Mouse (Mus musculus): Measurements from ENCODE around the gene Tmprss12. TPM values are rescaled to one million over a fixed set of nuclear protein-coding genes. Genes with fewer than 3 reads are reported as not detected.
"Not testable (repeated sequence)": the region's sequence is repeated elsewhere in the genome, so short reads cannot be mapped to it uniquely, and the experiment has no call there.

Gene Tmprss12
- polyA plus RNA-seq, 1 experiment from 2014 or later = not detected

GRCm38 (mm10) chr15:100318014-100318671 lies 37.5 kb downstream of the Tmprss12 start:
- peaks cover 18% of the 10 kb centered on the region for H3K36me3 ChIP-seq
- WGBS = 70% methylated on average over 4 of the region's 4 CpGs
- H3K4me3 ChIP-seq; H3K4me1 ChIP-seq; H3K9me3 ChIP-seq (replicated peaks); H3K27ac ChIP-seq (replicated peaks); H3K27me3 ChIP-seq (ENCODE audit: low read depth, poor library complexity, severe bottlenecking); DNase-seq (ENCODE audit: low spot score): not testable (repeated sequence)

DNA sequence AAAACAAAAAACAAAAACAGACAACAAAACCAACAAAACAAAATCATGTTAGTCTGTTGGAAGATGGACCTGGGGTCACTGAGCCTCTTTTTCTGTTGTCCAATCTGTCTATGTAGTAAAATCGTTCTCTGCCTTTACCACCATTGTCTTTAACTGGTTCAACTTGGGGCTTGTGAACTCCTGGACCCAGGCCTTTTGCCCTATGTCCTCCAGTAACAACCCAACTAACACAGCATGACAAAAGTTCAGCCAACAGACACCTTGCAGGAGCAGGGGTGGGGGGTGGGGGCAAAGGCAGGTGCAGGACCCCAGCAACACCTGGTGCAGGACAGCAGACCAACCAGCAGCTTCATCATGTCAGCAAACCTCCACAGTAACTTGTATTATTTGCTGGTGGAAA lies 39.2 kb downstream of the Tmprss12 start:
- Histone ChIP-seq H3K4me1 (peaks cover 8% of the 10 kb centered on the region; the same call in 1 of the 2 replicates), H3K27ac (replicated peaks) (no peak overlapping the region)
- WGBS = 84% methylated on average over 1 of the region's 1 CpGs

DNA sequence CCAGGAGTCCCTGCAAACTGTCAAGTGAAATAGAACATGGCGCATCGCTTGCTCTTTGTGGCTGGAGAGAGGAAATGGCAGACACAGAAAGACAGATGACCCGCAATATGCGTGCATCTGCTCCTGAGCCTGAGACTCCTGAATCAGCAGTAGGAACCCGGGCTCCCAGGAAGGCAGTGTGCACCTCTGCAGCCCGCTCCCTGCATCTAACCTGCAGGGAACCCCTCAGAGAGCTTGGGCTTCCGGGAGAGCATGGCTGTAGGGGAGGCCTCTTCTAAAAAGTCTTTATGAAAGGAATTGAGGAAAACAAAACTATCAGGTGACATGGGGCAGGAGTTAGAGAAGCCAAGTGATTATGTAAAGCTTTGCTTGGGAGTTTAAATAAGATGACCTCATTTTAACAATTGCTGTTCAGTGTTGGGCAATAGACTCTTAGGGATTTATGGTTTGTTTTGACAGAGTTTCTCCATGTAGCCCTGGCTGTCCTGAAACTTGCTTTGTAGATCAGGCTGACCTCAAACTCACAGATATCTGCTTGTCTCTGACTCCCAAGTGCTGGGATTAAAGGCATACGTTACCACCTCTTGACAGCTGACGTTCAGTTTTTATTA lies 39.8 kb downstream of the Tmprss12 start:
- DNase-seq (ENCODE audit: low spot score) = no peak
- no peaks in the 10 kb centered on the region for H3K27me3 ChIP-seq (ENCODE audit: low read depth, poor library complexity, severe bottlenecking)
- 82% methylated on average over 9 of the region's 9 CpGs for WGBS
- H3K4me1 ChIP-seq = peaks cover 8% of the 10 kb centered on the region; the same call in 1 of the 2 replicates
- H3K27ac ChIP-seq (replicated peaks) = no peak overlapping the region
- no peak overlapping the region for H3K4me3 ChIP-seq
- H3K36me3 ChIP-seq = no peaks in the 10 kb centered on the region
- H3K9me3 ChIP-seq (replicated peaks) = no peaks in the 10 kb centered on the region

More for the DNA sequence above, 39.2 kb downstream of the Tmprss12 start:
- peaks cover 2% of the 10 kb centered on the region; the same call in 1 of the 2 replicates for H3K36me3 ChIP-seq
- H3K4me3 ChIP-seq = no peak overlapping the region
- no peaks in the 10 kb centered on the region for H3K9me3 ChIP-seq (replicated peaks)
- no peaks in the 10 kb centered on the region for H3K27me3 ChIP-seq (ENCODE audit: low read depth, poor library complexity, severe bottlenecking)
- no peak for DNase-seq (ENCODE audit: low spot score)

DNA sequence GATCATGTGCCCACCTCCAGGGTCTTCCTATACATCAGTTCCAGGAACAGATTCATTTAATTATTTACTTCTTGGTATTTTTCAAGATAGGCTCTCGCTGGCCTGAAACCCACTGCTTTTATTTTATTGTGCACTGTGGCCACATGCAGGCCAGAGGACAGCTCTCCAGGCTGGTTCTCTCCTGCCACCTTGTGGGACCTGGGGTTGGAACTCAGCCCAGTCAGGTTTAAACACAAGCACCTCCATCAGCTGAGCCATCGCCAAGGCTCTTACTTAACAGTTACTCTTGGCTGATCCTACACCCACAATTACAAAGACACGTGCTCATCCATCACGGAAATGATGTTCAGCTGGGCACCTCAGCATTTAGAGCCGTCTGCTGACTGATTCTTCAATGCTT lies 40.5 kb downstream of the Tmprss12 start:
- peaks cover 8% of the 10 kb centered on the region; the same call in 1 of the 2 replicates for H3K4me1 ChIP-seq
- 60% methylated on average over 5 of the region's 5 CpGs for WGBS
- no peak overlapping the region for H3K27ac ChIP-seq (replicated peaks)
- H3K36me3 ChIP-seq = no peaks in the 10 kb centered on the region
- H3K9me3 ChIP-seq (replicated peaks) = no peaks in the 10 kb centered on the region
- no peak for DNase-seq (ENCODE audit: low spot score)
- no peak overlapping the region for H3K4me3 ChIP-seq
- H3K27me3 ChIP-seq (ENCODE audit: low read depth, poor library complexity, severe bottlenecking) = no peaks in the 10 kb centered on the region

- no peaks in the 10 kb centered on the region for H3K36me3 ChIP-seq
- no peak for DNase-seq (ENCODE audit: low spot score)
- H3K27ac ChIP-seq (replicated peaks) = no peak overlapping the region
- no peaks in the 10 kb centered on the region for H3K27me3 ChIP-seq (ENCODE audit: low read depth, poor library complexity, severe bottlenecking)
- 0 out of 2 replicates have a peak, but pooled peaks cover 3% of the 10 kb centered on the region for H3K4me1 ChIP-seq
- no peak overlapping the region for H3K4me3 ChIP-seq
- 74% methylated on average over 12 of the region's 12 CpGs for WGBS
- H3K9me3 ChIP-seq (replicated peaks) = no peaks in the 10 kb centered on the region
Measured at GRCm38 (mm10) chr15:100324021-100324591, 43.5 kb downstream of the Tmprss12 start.

GRCm38 (mm10) chr15:100325235-100325634 lies 44.6 kb downstream of the Tmprss12 start:
- no peak overlapping the region for H3K4me3 ChIP-seq
- 0 out of 2 replicates have a peak, but pooled peaks cover 3% of the 10 kb centered on the region for H3K4me1 ChIP-seq
- H3K36me3 ChIP-seq = no peaks in the 10 kb centered on the region
- H3K9me3 ChIP-seq (replicated peaks) = no peaks in the 10 kb centered on the region
- DNase-seq (ENCODE audit: low spot score) = no peak
- H3K27me3 ChIP-seq (ENCODE audit: low read depth, poor library complexity, severe bottlenecking) = no peaks in the 10 kb centered on the region
- no peak overlapping the region for H3K27ac ChIP-seq (replicated peaks)
- WGBS = 93% methylated on average over 3 of the region's 3 CpGs

GRCm38 (mm10) chr15:100328089-100328488 lies 47.5 kb downstream of the Tmprss12 start:
- H3K4me1 ChIP-seq; H3K36me3 ChIP-seq; H3K9me3 ChIP-seq (replicated peaks); H3K27me3 ChIP-seq (ENCODE audit: low read depth, poor library complexity, severe bottlenecking); H3K27ac ChIP-seq (replicated peaks); H3K4me3 ChIP-seq; DNase-seq (ENCODE audit: low spot score): not testable (repeated sequence)
- WGBS = 63% methylated on average over 4 of the region's 4 CpGs

- WGBS = 80% methylated on average over 10 of the region's 10 CpGs
- H3K27ac ChIP-seq (replicated peaks); H3K9me3 ChIP-seq (replicated peaks); H3K4me1 ChIP-seq; DNase-seq (ENCODE audit: low spot score); H3K4me3 ChIP-seq; H3K27me3 ChIP-seq (ENCODE audit: low read depth, poor library complexity, severe bottlenecking); H3K36me3 ChIP-seq: not testable (repeated sequence)
Measured at GRCm38 (mm10) chr15:100329336-100329735, 48.7 kb downstream of the Tmprss12 start.

GRCm38 (mm10) chr15:100330739-100331138 lies 50.1 kb downstream of the Tmprss12 start:
- H3K36me3 ChIP-seq = no peaks in the 10 kb centered on the region
- no peaks in the 10 kb centered on the region for H3K27me3 ChIP-seq (ENCODE audit: low read depth, poor library complexity, severe bottlenecking)
- H3K9me3 ChIP-seq (replicated peaks) = no peaks in the 10 kb centered on the region
- no peak overlapping the region for H3K4me3 ChIP-seq
- no peak for DNase-seq (ENCODE audit: low spot score)
- no peaks in the 10 kb centered on the region for H3K4me1 ChIP-seq
- 98% methylated on average over 7 of the region's 7 CpGs for WGBS
- H3K27ac ChIP-seq (replicated peaks) = no peak overlapping the region

GRCm38 (mm10) chr15:100332077-100332961 lies 51.7 kb downstream of the Tmprss12 start:
- H3K36me3 ChIP-seq; H3K4me3 ChIP-seq; H3K27me3 ChIP-seq (ENCODE audit: low read depth, poor library complexity, severe bottlenecking); DNase-seq (ENCODE audit: low spot score); H3K27ac ChIP-seq (replicated peaks); H3K4me1 ChIP-seq; H3K9me3 ChIP-seq (replicated peaks): not testable (repeated sequence)
- WGBS = 54% methylated on average over 2 of the region's 10 CpGs

DNA sequence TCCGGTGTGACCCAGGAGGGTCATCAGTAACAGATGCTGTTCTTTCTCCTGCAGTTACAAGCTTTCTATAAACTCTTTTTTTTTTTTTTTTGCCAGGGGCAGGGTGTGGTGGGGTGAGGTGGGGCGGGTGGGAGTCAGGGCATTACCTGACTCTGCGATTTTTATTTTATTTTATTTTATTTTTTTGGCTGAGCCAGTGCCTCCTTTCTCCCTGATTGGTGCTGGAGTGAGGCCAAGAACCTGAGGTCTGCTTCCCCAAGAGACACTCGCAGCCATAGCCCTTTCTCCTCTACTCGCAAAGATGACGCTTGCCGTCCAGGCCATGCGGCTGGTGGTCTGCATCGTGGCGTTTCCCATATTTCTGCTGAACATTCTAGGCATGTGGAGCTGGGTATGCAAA lies 54.0 kb downstream of the Tmprss12 start, which contains the start of gene Mettl7a3:
TSS of gene Mettl7a3 (plus strand) at position 301 of the 400 bp plus-strand sequence.
- no peaks in the 10 kb centered on the region for H3K4me1 ChIP-seq
- H3K27ac ChIP-seq (replicated peaks) = no peak within 1 kb of the TSS
- no peaks in the 10 kb centered on the region for H3K36me3 ChIP-seq
- H3K9me3 ChIP-seq (replicated peaks) = no peaks in the 10 kb centered on the region
- DNase-seq (ENCODE audit: low spot score) = no peak
- 91% methylated on average over 10 of the region's 10 CpGs for WGBS
- H3K27me3 ChIP-seq (ENCODE audit: low read depth, poor library complexity, severe bottlenecking) = no peaks in the 10 kb centered on the region
- H3K4me3 ChIP-seq = no peak within 1 kb of the TSS

GRCm38 (mm10) chr15:100337328-100337727 lies 56.7 kb downstream of the Tmprss12 start:
- not testable (repeated sequence) for H3K4me1 ChIP-seq; H3K27me3 ChIP-seq (ENCODE audit: low read depth, poor library complexity, severe bottlenecking); H3K36me3 ChIP-seq; H3K4me3 ChIP-seq; DNase-seq (ENCODE audit: low spot score); H3K9me3 ChIP-seq (replicated peaks); H3K27ac ChIP-seq (replicated peaks)
